Mouse (Mus musculus) thymus, adult 2 months (tissue): ENCODE measurements at regions not wholly inside any gene's neighbourhood (a gene's known extent, or its start where the extent isn't known, plus 50 kb on each side); places are given as distances from the start of the nearest gene placed in this dataset.

Experiments
- CTCF ChIP-seq: fragments of 200-500 bp; IDR thresholded peaks from 2 replicates; pipeline ENCODE4 v1.5.1; 2012; ENCODE audit warnings: mild to moderate bottlenecking, control low read depth, low read length, moderate library complexity, borderline replicate concordance; ENCODE audit not compliant: control insufficient read depth, poor library complexity, insufficient read depth; ENCODE audit errors: extremely low read depth
- POLR2A ChIP-seq: fragments of 200-500 bp; IDR thresholded peaks from 2 replicates; pipeline ENCODE4 v1.6.1; 2012; ENCODE audit warnings: mild to moderate bottlenecking, low read length, control low read depth, moderate library complexity; ENCODE audit not compliant: control insufficient read depth, poor library complexity, insufficient read depth; ENCODE audit errors: extremely low read depth

GRCm38 (mm10) chr9:118246820-118247628, 97.0 kb upstream of the Cmc1 start:
- TF ChIP-seq CTCF, result no peak
- no peak for TF ChIP-seq POLR2A
